Mouse (Mus musculus): ENCODE measurements around the gene Tas1r3. TPM values are rescaled to one million over a fixed set of nuclear protein-coding genes. Genes with fewer than 3 reads are reported as not detected.

The Tas1r3 gene
- polyA plus RNA-seq, 1 experiment from 2014 or later = 0.84 TPM

Small RNA genes lying within 50 kb of the gene (microRNA-seq; reads per million reads assigned to microRNA genes)
- gene Gm22991 = not detected

Other genes with a start within 250 kb of the Tas1r3 start
- 62.4 and 65.2 TPM in 2 replicates for gene Cdk11b, start 238.5 kb downstream of the Tas1r3 start, polyA plus RNA-seq (2015; fragmentation: Nextera tagmentation; extraction: Ambion mirVana)
- not detected in 2 replicates for gene Gm10563, start 218.0 kb downstream of the Tas1r3 start, polyA plus RNA-seq (2015; fragmentation: Nextera tagmentation; extraction: Ambion mirVana)
- 3.0 and 3.2 TPM in 2 replicates for gene Mmp23, start 210.0 kb downstream of the Tas1r3 start, polyA plus RNA-seq (2015; fragmentation: Nextera tagmentation; extraction: Ambion mirVana)
- 49.8 and 63.1 TPM in 2 replicates for gene Mib2, start 194.2 kb downstream of the Tas1r3 start, polyA plus RNA-seq (2015; fragmentation: Nextera tagmentation; extraction: Ambion mirVana)
- 4.8 and 7.5 TPM in 2 replicates for gene Fndc10, start 169.0 kb downstream of the Tas1r3 start, polyA plus RNA-seq (2015; fragmentation: Nextera tagmentation; extraction: Ambion mirVana)
- 134 and 150 TPM in 2 replicates for gene Ssu72, start 158.6 kb downstream of the Tas1r3 start, polyA plus RNA-seq (2015; fragmentation: Nextera tagmentation; extraction: Ambion mirVana)
- 7.3 and 11.4 TPM in 2 replicates for gene Tmem240, start 128.6 kb downstream of the Tas1r3 start, polyA plus RNA-seq (2015; fragmentation: Nextera tagmentation; extraction: Ambion mirVana)
- 98.2 and 101 TPM in 2 replicates for gene Atad3a, start 102.3 kb downstream of the Tas1r3 start, polyA plus RNA-seq (2015; fragmentation: Nextera tagmentation; extraction: Ambion mirVana)
- 27.3 and 29.6 TPM in 2 replicates for gene Vwa1, start 88.7 kb downstream of the Tas1r3 start, polyA plus RNA-seq (2015; fragmentation: Nextera tagmentation; extraction: Ambion mirVana)
- gene Tmem88b, start 77.5 kb downstream of the Tas1r3 start, polyA plus RNA-seq (2015; fragmentation: Nextera tagmentation; extraction: Ambion mirVana) = 0.47 and 0.53 TPM in 2 replicates
- not detected in 2 replicates for gene Ankrd65, start 72.9 kb downstream of the Tas1r3 start, polyA plus RNA-seq (2015; fragmentation: Nextera tagmentation; extraction: Ambion mirVana)
- gene Mrpl20, start 60.5 kb downstream of the Tas1r3 start, polyA plus RNA-seq (2015; fragmentation: Nextera tagmentation; extraction: Ambion mirVana) = 214 and 231 TPM in 2 replicates
- 176 and 188 TPM in 2 replicates for gene Ccnl2, start 50.9 kb downstream of the Tas1r3 start, polyA plus RNA-seq (2015; fragmentation: Nextera tagmentation; extraction: Ambion mirVana)
- 111 and 121 TPM in 2 replicates for gene Aurkaip1, start 32.1 kb downstream of the Tas1r3 start, polyA plus RNA-seq (2015; fragmentation: Nextera tagmentation; extraction: Ambion mirVana)
- 16.9 and 19.8 TPM in 2 replicates for gene Mxra8, start 23.7 kb downstream of the Tas1r3 start, polyA plus RNA-seq (2015; fragmentation: Nextera tagmentation; extraction: Ambion mirVana)
- gene Dvl1, start 16.0 kb downstream of the Tas1r3 start, polyA plus RNA-seq (2015; fragmentation: Nextera tagmentation; extraction: Ambion mirVana) = 7.0 and 10.0 TPM in 2 replicates
- 22.5 and 23.8 TPM in 2 replicates for gene Cptp, start 6.1 kb upstream of the Tas1r3 start, polyA plus RNA-seq (2015; fragmentation: Nextera tagmentation; extraction: Ambion mirVana)
- gene Ints11, start 6.2 kb upstream of the Tas1r3 start, polyA plus RNA-seq (2015; fragmentation: Nextera tagmentation; extraction: Ambion mirVana) = 89.8 and 100 TPM in 2 replicates
- 68.0 and 70.3 TPM in 2 replicates for gene Pusl1, start 28.4 kb upstream of the Tas1r3 start, polyA plus RNA-seq (2015; fragmentation: Nextera tagmentation; extraction: Ambion mirVana)
- gene Acap3, start 28.5 kb upstream of the Tas1r3 start, polyA plus RNA-seq (2015; fragmentation: Nextera tagmentation; extraction: Ambion mirVana) = 94.8 and 101 TPM in 2 replicates
- gene Ube2j2, start 80.5 kb upstream of the Tas1r3 start, polyA plus RNA-seq (2015; fragmentation: Nextera tagmentation; extraction: Ambion mirVana) = 115 and 121 TPM in 2 replicates
- 6.3 and 9.2 TPM in 2 replicates for gene C1qtnf12, start 99.0 kb upstream of the Tas1r3 start, polyA plus RNA-seq (2015; fragmentation: Nextera tagmentation; extraction: Ambion mirVana)
- gene B3galt6, start 129.3 kb upstream of the Tas1r3 start, polyA plus RNA-seq (2015; fragmentation: Nextera tagmentation; extraction: Ambion mirVana) = 26.8 and 30.4 TPM in 2 replicates
- gene Sdf4, start 129.5 kb upstream of the Tas1r3 start, polyA plus RNA-seq (2015; fragmentation: Nextera tagmentation; extraction: Ambion mirVana) = 118 and 125 TPM in 2 replicates
- 1.0 and 1.4 TPM in 2 replicates for gene Tnfrsf4, start 150.5 kb upstream of the Tas1r3 start, polyA plus RNA-seq (2015; fragmentation: Nextera tagmentation; extraction: Ambion mirVana)
- gene Tnfrsf18, start 162.8 kb upstream of the Tas1r3 start, polyA plus RNA-seq (2015; fragmentation: Nextera tagmentation; extraction: Ambion mirVana) = 0.60 and 1.5 TPM in 2 replicates
- gene Ttll10, start 196.1 kb upstream of the Tas1r3 start, polyA plus RNA-seq (2015; fragmentation: Nextera tagmentation; extraction: Ambion mirVana) = not detected in 2 replicates
- 43.2 and 45.8 TPM in 2 replicates for gene 9430015G10Rik, start 246.6 kb upstream of the Tas1r3 start, polyA plus RNA-seq (2015; fragmentation: Nextera tagmentation; extraction: Ambion mirVana)

Measured in forebrain, embryonic 16.5 days (tissue).